Mouse (Mus musculus) kidney, postnatal 10 days (tissue): ENCODE data around the gene Olfr61.
"Not testable (repeated sequence)": the region's sequence is repeated elsewhere in the genome, so short reads cannot be mapped to it uniquely, and the experiment has no call there.

Experiments used
- DNase-seq: peaks from one replicate; pipeline ENCODE4 v3.0.0; 2021; ENCODE audit warnings: mixed read lengths

The Olfr61 gene

GRCm38 (mm10) chr7:140628670-140629069 is at the start of gene Olfr61:
Gene Olfr61 (plus strand): TSS chr7:140628970.
- DNase-seq, result not testable (repeated sequence)

GRCm38 (mm10) chr7:140600969-140601368 is 27.8 kb upstream of the Olfr61 start, which contains the start of gene Olfr46:
Gene Olfr46 (plus strand): TSS chr7:140601269.
- DNase-seq, result not testable (repeated sequence)

GRCm38 (mm10) chr7:140630559-140630958 is 1.8 kb downstream of the Olfr61 start:
- DNase-seq, result no peak

- DNase-seq, result no peak
Measured at GRCm38 (mm10) chr7:140646152-140646551, 17.4 kb downstream of the Olfr61 start, which contains the start of gene Olfr53. Gene Olfr53 (plus strand): TSS chr7:140646452.

GRCm38 (mm10) chr7:140659630-140660029 is 30.9 kb downstream of the Olfr61 start, which contains the start of gene Olfr539:
Gene Olfr539 (plus strand): TSS chr7:140659930.
- DNase-seq, result no peak

- DNase-seq, result not testable (repeated sequence)
Measured at GRCm38 (mm10) chr7:140670693-140671092, 41.9 kb downstream of the Olfr61 start.

GRCm38 (mm10) chr7:140675863-140676262 is 47.1 kb downstream of the Olfr61 start:
- no peak for DNase-seq

GRCm38 (mm10) chr7:140679591-140679990 is 50.8 kb downstream of the Olfr61 start:
- not testable (repeated sequence) for DNase-seq

GRCm38 (mm10) chr7:140681651-140682050 is 52.9 kb downstream of the Olfr61 start, which contains the start of gene Olfr45:
Gene Olfr45 (plus strand): TSS chr7:140681951.
- DNase-seq, result no peak
